Mouse (Mus musculus): ENCODE measurements at regions not wholly inside any gene's neighbourhood (a gene's known extent, or its start where the extent isn't known, plus 50 kb on each side); places are given as distances from the start of the nearest gene placed in this dataset.

DNA sequence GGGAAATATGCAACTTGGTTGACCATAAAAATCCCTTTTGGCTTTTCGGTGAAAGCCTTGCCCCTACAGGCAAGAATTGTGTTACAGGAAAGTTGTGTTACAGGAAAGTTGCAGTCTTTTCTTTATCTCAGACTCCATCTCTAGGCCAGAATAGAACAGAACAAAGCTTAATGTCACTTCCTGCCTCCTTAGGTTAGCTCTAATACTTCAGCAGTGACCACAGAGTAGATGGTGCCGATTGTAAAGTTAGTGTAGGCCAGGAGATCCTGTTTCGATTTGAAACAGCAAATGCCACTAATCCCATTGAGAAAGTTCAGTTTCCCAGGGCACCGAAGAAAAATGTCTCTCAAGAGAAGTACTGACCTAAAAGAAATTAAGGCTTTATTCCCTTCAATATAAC lies 170.3 kb upstream of the Agr3 start:
- Histone ChIP-seq H3K9ac (ENCODE audit: insufficient read depth, low read depth, low read length, poor library complexity, severe bottlenecking) (no peak overlapping the region), H3K4me1 (ENCODE audit: control insufficient read depth in 2 of 2, insufficient read depth in 2 of 2, low read length in 2 of 2, poor library complexity in 1 of 2) (no peaks in the 10 kb centered on the region)
- DNase-seq (ENCODE audit: low read depth, low spot score) = no peak

GRCm38 (mm10) chr12:35747997-35748396 lies 177.4 kb upstream of the Agr3 start:
- no peak for DNase-seq (ENCODE audit: low read depth, low spot score)
- no peaks in the 10 kb centered on the region for H3K9me3 ChIP-seq (ENCODE audit: control insufficient read depth, insufficient read depth, low read depth, low read length)
- H3K4me1 ChIP-seq (ENCODE audit: control insufficient read depth in 2 of 2, insufficient read depth in 2 of 2, low read length in 2 of 2, poor library complexity in 1 of 2) = no peaks in the 10 kb centered on the region
- TF ChIP-seq HCFC1 (IDR thresholded peaks at IDR 0.05; ENCODE audit: borderline replicate concordance, insufficient read depth, low read length) (no peak), CHD2 (IDR thresholded peaks at IDR 0.05; ENCODE audit: low read depth, low read length) (no peak), ZC3H11A (IDR thresholded peaks at IDR 0.05; ENCODE audit: borderline replicate concordance, low read depth, low read length) (no peak), MAFK (IDR thresholded peaks at IDR 0.05; ENCODE audit: insufficient read depth, low read depth, low read length) (no peak), ZNF384 (IDR thresholded peaks at IDR 0.05; ENCODE audit: low read depth, low read length) (no peak)
- H3K27ac ChIP-seq (ENCODE audit: insufficient read depth, low read depth, low read length, poor library complexity, severe bottlenecking) = no peak overlapping the region
- H3K36me3 ChIP-seq (ENCODE audit: control insufficient read depth, insufficient read depth, low read length, poor library complexity, severe bottlenecking) = no peaks in the 10 kb centered on the region
- no peak overlapping the region for H3K4me3 ChIP-seq (ENCODE audit: insufficient read depth in 1 of 2, low read depth in 1 of 2, low read length in 2 of 2, poor library complexity in 1 of 2, severe bottlenecking in 1 of 2)
- H3K9ac ChIP-seq (ENCODE audit: insufficient read depth, low read depth, low read length, poor library complexity, severe bottlenecking) = no peak overlapping the region
- in situ Hi-C loops (cut with MboI; ENCODE audit: low sequenced_read_pairs in 2 of 2, unreplicated experiment in 2 of 2) = no loop called here

More for the DNA sequence above, 170.3 kb upstream of the Agr3 start:
- Histone ChIP-seq H3K9me3 (ENCODE audit: control insufficient read depth, insufficient read depth, low read depth, low read length) (no peaks in the 10 kb centered on the region), H3K36me3 (ENCODE audit: control insufficient read depth, insufficient read depth, low read length, poor library complexity, severe bottlenecking) (no peaks in the 10 kb centered on the region), H3K27ac (ENCODE audit: insufficient read depth, low read depth, low read length, poor library complexity, severe bottlenecking) (no peak overlapping the region), H3K4me3 (ENCODE audit: insufficient read depth in 1 of 2, low read depth in 1 of 2, low read length in 2 of 2, poor library complexity in 1 of 2, severe bottlenecking in 1 of 2) (no peak overlapping the region)
- in situ Hi-C loops (cut with MboI; ENCODE audit: low sequenced_read_pairs in 2 of 2, unreplicated experiment in 2 of 2) = no loop called here
- TF ChIP-seq CHD2 (IDR thresholded peaks at IDR 0.05; ENCODE audit: low read depth, low read length) = no peak
- no peak for TF ChIP-seq ZNF384 (IDR thresholded peaks at IDR 0.05; ENCODE audit: low read depth, low read length)
- TF ChIP-seq MAFK (IDR thresholded peaks at IDR 0.05; ENCODE audit: insufficient read depth, low read depth, low read length) = no peak
- TF ChIP-seq ZC3H11A (IDR thresholded peaks at IDR 0.05; ENCODE audit: borderline replicate concordance, low read depth, low read length) = no peak
- no peak for TF ChIP-seq HCFC1 (IDR thresholded peaks at IDR 0.05; ENCODE audit: borderline replicate concordance, insufficient read depth, low read length)

DNA sequence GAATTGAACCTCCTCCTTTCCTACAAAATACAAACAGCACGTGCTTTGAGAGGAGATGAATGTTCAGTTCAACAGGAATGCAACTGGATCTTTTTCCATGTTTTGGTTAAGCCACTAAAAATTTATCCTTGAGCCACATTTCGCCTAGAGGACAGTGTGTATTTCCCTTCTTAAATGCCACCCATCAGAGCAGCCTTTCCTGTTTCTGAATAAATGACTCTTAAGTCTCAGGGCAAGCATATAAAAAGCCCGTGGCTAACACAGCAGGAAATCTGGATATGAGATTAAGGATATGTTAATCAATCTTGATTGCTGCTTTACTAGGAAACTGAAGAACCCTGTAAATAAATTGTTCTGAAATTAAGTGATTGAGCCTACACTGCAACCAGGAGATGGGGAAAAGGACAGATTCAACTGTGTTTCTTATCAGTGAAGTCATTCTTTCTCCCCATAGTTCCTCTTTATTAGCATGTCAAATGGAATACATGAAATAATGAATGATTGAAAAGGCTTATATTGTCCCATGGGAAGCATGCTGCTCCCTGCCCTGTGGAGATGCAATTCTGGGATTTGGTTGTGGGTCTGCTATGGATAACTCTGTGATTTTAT lies 178.6 kb upstream of the Agr3 start:
- in situ Hi-C loops (cut with MboI; ENCODE audit: low sequenced_read_pairs in 2 of 2, unreplicated experiment in 2 of 2) = no loop called here
- Histone ChIP-seq H3K36me3 (ENCODE audit: control insufficient read depth, insufficient read depth, low read length, poor library complexity, severe bottlenecking) (no peaks in the 10 kb centered on the region), H3K27ac (ENCODE audit: insufficient read depth, low read depth, low read length, poor library complexity, severe bottlenecking) (no peak overlapping the region), H3K9ac (ENCODE audit: insufficient read depth, low read depth, low read length, poor library complexity, severe bottlenecking) (no peak overlapping the region), H3K4me1 (ENCODE audit: control insufficient read depth in 2 of 2, insufficient read depth in 2 of 2, low read length in 2 of 2, poor library complexity in 1 of 2) (no peaks in the 10 kb centered on the region), H3K4me3 (ENCODE audit: insufficient read depth in 1 of 2, low read depth in 1 of 2, low read length in 2 of 2, poor library complexity in 1 of 2, severe bottlenecking in 1 of 2) (no peak overlapping the region), H3K9me3 (ENCODE audit: control insufficient read depth, insufficient read depth, low read depth, low read length) (no peaks in the 10 kb centered on the region)
- DNase-seq (ENCODE audit: low read depth, low spot score) = no peak
- no peak for TF ChIP-seq MAFK (IDR thresholded peaks at IDR 0.05; ENCODE audit: insufficient read depth, low read depth, low read length)
- TF ChIP-seq ZNF384 (IDR thresholded peaks at IDR 0.05; ENCODE audit: low read depth, low read length) = no peak

GRCm38 (mm10) chr12:35742729-35743128 lies 182.7 kb upstream of the Agr3 start:
- in situ Hi-C loops (cut with MboI; ENCODE audit: low sequenced_read_pairs in 2 of 2, unreplicated experiment in 2 of 2) = no loop called here
- Histone ChIP-seq H3K9ac (ENCODE audit: insufficient read depth, low read depth, low read length, poor library complexity, severe bottlenecking) (no peak overlapping the region), H3K9me3 (ENCODE audit: control insufficient read depth, insufficient read depth, low read depth, low read length) (no peaks in the 10 kb centered on the region), H3K4me3 (ENCODE audit: insufficient read depth in 1 of 2, low read depth in 1 of 2, low read length in 2 of 2, poor library complexity in 1 of 2, severe bottlenecking in 1 of 2) (no peak overlapping the region), H3K4me1 (ENCODE audit: control insufficient read depth in 2 of 2, insufficient read depth in 2 of 2, low read length in 2 of 2, poor library complexity in 1 of 2) (no peaks in the 10 kb centered on the region), H3K27ac (ENCODE audit: insufficient read depth, low read depth, low read length, poor library complexity, severe bottlenecking) (no peak overlapping the region), H3K36me3 (ENCODE audit: control insufficient read depth, insufficient read depth, low read length, poor library complexity, severe bottlenecking) (no peaks in the 10 kb centered on the region)
- TF ChIP-seq ZNF384 (IDR thresholded peaks at IDR 0.05; ENCODE audit: low read depth, low read length) (no peak), CHD2 (IDR thresholded peaks at IDR 0.05; ENCODE audit: low read depth, low read length) (no peak), ZC3H11A (IDR thresholded peaks at IDR 0.05; ENCODE audit: borderline replicate concordance, low read depth, low read length) (no peak)
- DNase-seq (ENCODE audit: low read depth, low spot score) = no peak

GRCm38 (mm10) chr12:35736427-35736826 lies 189.0 kb upstream of the Agr3 start:
- TF ChIP-seq HCFC1 (IDR thresholded peaks at IDR 0.05; ENCODE audit: borderline replicate concordance, insufficient read depth, low read length) = no peak
- TF ChIP-seq ZNF384 (IDR thresholded peaks at IDR 0.05; ENCODE audit: low read depth, low read length) = no peak
- TF ChIP-seq ZC3H11A (IDR thresholded peaks at IDR 0.05; ENCODE audit: borderline replicate concordance, low read depth, low read length) = no peak
- TF ChIP-seq CHD2 (IDR thresholded peaks at IDR 0.05; ENCODE audit: low read depth, low read length) = no peak
- no peak for TF ChIP-seq MAFK (IDR thresholded peaks at IDR 0.05; ENCODE audit: insufficient read depth, low read depth, low read length)
- Histone ChIP-seq H3K27ac (ENCODE audit: insufficient read depth, low read depth, low read length, poor library complexity, severe bottlenecking) (no peak overlapping the region), H3K9ac (ENCODE audit: insufficient read depth, low read depth, low read length, poor library complexity, severe bottlenecking) (no peak overlapping the region), H3K9me3 (ENCODE audit: control insufficient read depth, insufficient read depth, low read depth, low read length) (no peaks in the 10 kb centered on the region), H3K4me3 (ENCODE audit: insufficient read depth in 1 of 2, low read depth in 1 of 2, low read length in 2 of 2, poor library complexity in 1 of 2, severe bottlenecking in 1 of 2) (no peak overlapping the region), H3K4me1 (ENCODE audit: control insufficient read depth in 2 of 2, insufficient read depth in 2 of 2, low read length in 2 of 2, poor library complexity in 1 of 2) (no peaks in the 10 kb centered on the region), H3K36me3 (ENCODE audit: control insufficient read depth, insufficient read depth, low read length, poor library complexity, severe bottlenecking) (no peaks in the 10 kb centered on the region)
- no peak for DNase-seq (ENCODE audit: low read depth, low spot score)
- in situ Hi-C loops (cut with MboI; ENCODE audit: low sequenced_read_pairs in 2 of 2, unreplicated experiment in 2 of 2) = no loop called here

Measured in ES-E14 (cell line).